Mouse (Mus musculus): ENCODE data around the gene Syngr1. TPM values are rescaled to one million over a fixed set of nuclear protein-coding genes. Genes with fewer than 3 reads are reported as not detected.

The Syngr1 gene
- polyA plus RNA-seq, 1 experiment from 2014 or later = 6.7 TPM

DNA sequence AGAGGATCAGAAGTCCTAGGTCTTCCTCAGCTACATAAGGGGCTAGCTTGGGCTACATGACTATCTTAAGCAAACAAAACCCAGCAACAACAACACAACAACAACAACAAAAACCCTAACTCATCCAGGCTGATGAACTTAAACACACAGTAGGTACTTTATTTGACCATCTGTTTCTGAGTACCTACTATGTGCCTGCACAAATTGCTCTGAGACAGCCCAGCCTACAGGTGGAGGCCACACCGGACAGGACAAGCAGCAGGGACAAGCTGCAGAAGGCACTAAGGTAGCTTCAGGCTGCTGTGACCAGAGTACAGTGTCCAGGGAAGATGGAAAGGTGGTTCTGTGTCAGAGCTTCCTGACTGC lies 17.9 kb upstream of the Syngr1 start:
- WGBS = 78% methylated on average over 1 of the region's 1 CpGs
- no peak overlapping the region for H3K4me3 ChIP-seq
- H3K27ac ChIP-seq = no peak overlapping the region
- no peaks in the 10 kb centered on the region for H3K9me3 ChIP-seq
- peaks cover 45% of the 10 kb centered on the region for H3K4me1 ChIP-seq
- 0 out of 2 replicates have a peak, but pooled peaks cover 3% of the 10 kb centered on the region for H3K27me3 ChIP-seq (ENCODE audit: insufficient read depth, poor library complexity, severe bottlenecking)
- no peak for DNase-seq (ENCODE audit: low spot score)
- H3K36me3 ChIP-seq = peaks cover 19% of the 10 kb centered on the region

GRCm38 (mm10) chr15:80074663-80075373 lies 16.3 kb upstream of the Syngr1 start:
- peaks cover 34% of the 10 kb centered on the region for H3K36me3 ChIP-seq
- H3K27me3 ChIP-seq (ENCODE audit: insufficient read depth, poor library complexity, severe bottlenecking) = 0 out of 2 replicates have a peak, but pooled peaks cover 3% of the 10 kb centered on the region
- no peak for DNase-seq (ENCODE audit: low spot score)
- WGBS = 41% methylated on average over 6 of the region's 6 CpGs
- H3K4me1 ChIP-seq = peaks cover 42% of the 10 kb centered on the region
- H3K4me3 ChIP-seq = no peak overlapping the region
- no peaks in the 10 kb centered on the region for H3K9me3 ChIP-seq
- H3K27ac ChIP-seq = peak overlapping the region; percentile 26; the same call in 1 of the 2 replicates

- H3K36me3 ChIP-seq = peaks cover 40% of the 10 kb centered on the region
- WGBS = 40% methylated on average over 3 of the region's 3 CpGs
- H3K4me3 ChIP-seq = no peak overlapping the region
- H3K27ac ChIP-seq = peak overlapping the region; percentile 26; the same call in 1 of the 2 replicates
- no peak for DNase-seq (ENCODE audit: low spot score)
- 0 out of 2 replicates have a peak, but pooled peaks cover 3% of the 10 kb centered on the region for H3K27me3 ChIP-seq (ENCODE audit: insufficient read depth, poor library complexity, severe bottlenecking)
- peaks cover 37% of the 10 kb centered on the region for H3K4me1 ChIP-seq
- H3K9me3 ChIP-seq = no peaks in the 10 kb centered on the region
Observed at GRCm38 (mm10) chr15:80075374-80075694, 15.8 kb upstream of the Syngr1 start.

GRCm38 (mm10) chr15:80075733-80076337 lies 15.3 kb upstream of the Syngr1 start:
- H3K4me1 ChIP-seq = peaks cover 40% of the 10 kb centered on the region
- peak overlapping the region; percentile 26; the same call in 1 of the 2 replicates for H3K27ac ChIP-seq
- 31% methylated on average over 5 of the region's 5 CpGs for WGBS
- no peak for DNase-seq (ENCODE audit: low spot score)
- 0 out of 2 replicates have a peak, but pooled peaks cover 3% of the 10 kb centered on the region for H3K27me3 ChIP-seq (ENCODE audit: insufficient read depth, poor library complexity, severe bottlenecking)
- peaks cover 45% of the 10 kb centered on the region for H3K36me3 ChIP-seq
- no peaks in the 10 kb centered on the region for H3K9me3 ChIP-seq
- no peak overlapping the region for H3K4me3 ChIP-seq

DNA sequence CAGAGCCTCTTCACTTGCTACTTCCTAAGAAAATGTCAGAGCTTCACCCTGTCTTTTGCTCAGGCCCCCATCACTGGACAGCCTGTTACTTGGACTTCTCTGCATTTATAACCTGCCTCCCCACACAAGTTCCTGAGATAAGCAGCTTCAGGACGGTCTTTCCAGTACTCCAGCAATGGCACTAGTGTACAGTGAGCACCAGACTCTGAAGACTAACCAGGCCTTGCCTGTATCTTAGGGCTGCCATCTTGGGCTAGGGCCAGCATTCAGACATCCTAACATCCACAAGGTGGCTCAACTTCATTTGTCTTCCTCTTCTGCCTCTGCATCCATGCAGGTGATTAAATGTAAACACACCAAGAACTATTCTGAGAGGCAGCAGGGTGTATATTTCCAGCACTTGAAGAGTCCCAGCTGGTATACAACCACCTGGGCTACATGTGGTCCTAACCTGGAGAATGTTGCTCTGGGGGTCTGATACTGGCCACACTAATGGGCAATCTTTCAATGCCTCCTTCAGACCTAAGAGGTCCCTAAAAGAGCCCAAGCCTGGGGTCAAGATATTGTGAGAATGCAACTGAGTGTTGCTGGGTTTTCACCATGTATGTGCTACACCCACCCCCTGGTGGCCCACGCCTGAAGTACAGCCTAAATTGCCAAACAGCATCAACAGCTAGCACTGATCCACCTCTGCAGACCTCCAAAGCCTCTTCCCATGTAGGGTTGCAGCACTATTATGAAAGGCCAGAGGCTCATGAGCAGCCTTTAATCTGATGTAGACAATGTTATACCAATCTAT lies 14.6 kb upstream of the Syngr1 start:
- Histone ChIP-seq H3K27me3 (ENCODE audit: insufficient read depth, poor library complexity, severe bottlenecking) (0 out of 2 replicates have a peak, but pooled peaks cover 3% of the 10 kb centered on the region), H3K36me3 (peaks cover 52% of the 10 kb centered on the region), H3K4me3 (no peak overlapping the region), H3K27ac (peak overlapping the region; percentile 26; the same call in 1 of the 2 replicates), H3K9me3 (no peaks in the 10 kb centered on the region), H3K4me1 (peaks cover 45% of the 10 kb centered on the region)
- peak; percentile 91 for DNase-seq (ENCODE audit: low spot score)
- 5% methylated on average over 2 of the region's 2 CpGs for WGBS

DNA sequence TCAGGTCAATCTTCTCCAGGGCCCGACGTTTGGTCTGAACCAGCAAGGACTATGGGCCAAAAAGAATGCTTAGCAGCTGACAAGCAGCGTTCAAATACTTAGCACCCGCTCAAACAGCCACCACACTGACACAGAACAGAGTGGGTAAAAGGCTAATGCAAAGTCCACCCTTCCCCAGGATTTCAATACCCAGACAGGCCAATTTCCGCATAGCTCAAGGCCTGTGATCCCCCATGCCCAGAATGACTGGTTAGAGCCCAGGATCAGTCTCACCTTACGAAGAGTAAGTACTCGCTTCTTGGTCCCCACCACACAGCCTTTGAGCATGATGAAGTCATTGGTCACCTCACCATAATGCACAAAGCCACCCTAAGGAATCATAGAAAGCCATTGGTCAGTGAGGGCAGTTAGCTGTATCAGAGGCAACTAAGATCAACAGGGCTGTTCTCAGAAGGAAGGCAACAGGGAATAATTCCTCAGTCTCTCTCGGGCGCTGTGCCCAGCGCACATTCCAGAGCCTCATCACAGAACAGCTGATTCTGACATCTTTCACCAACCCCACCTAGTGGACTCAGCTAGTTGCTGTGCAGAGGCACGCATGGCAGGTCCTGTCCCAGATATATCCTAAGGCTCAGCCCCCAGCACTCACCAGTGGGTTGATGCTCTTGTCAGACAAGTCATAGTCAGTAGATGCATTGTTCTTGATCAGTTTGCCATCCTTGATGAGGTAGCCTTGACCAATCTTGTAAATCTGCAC lies 12.9 kb upstream of the Syngr1 start:
- 76% methylated on average over 11 of the region's 11 CpGs for WGBS

GRCm38 (mm10) chr15:80079129-80079668 lies 11.9 kb upstream of the Syngr1 start:
- 88% methylated on average over 5 of the region's 5 CpGs for WGBS
- Histone ChIP-seq H3K4me1 (peaks cover 41% of the 10 kb centered on the region), H3K27me3 (ENCODE audit: insufficient read depth, poor library complexity, severe bottlenecking) (no peaks in the 10 kb centered on the region), H3K4me3 (no peak overlapping the region), H3K9me3 (no peaks in the 10 kb centered on the region), H3K27ac (no peak overlapping the region), H3K36me3 (peaks cover 60% of the 10 kb centered on the region)
- DNase-seq (ENCODE audit: low spot score) = no peak

More for the DNA sequence above, 12.9 kb upstream of the Syngr1 start:
- H3K27me3 ChIP-seq (ENCODE audit: insufficient read depth, poor library complexity, severe bottlenecking) = no peaks in the 10 kb centered on the region
- no peaks in the 10 kb centered on the region for H3K9me3 ChIP-seq
- peaks cover 41% of the 10 kb centered on the region for H3K4me1 ChIP-seq
- H3K4me3 ChIP-seq = no peak overlapping the region
- H3K27ac ChIP-seq = no peak overlapping the region
- peaks cover 60% of the 10 kb centered on the region for H3K36me3 ChIP-seq
- DNase-seq (ENCODE audit: low spot score) = no peak

GRCm38 (mm10) chr15:80079954-80080353 lies 11.2 kb upstream of the Syngr1 start:
- peaks cover 36% of the 10 kb centered on the region for H3K4me1 ChIP-seq
- peak overlapping the region; percentile 81; the same call in 1 of the 2 replicates for H3K4me3 ChIP-seq
- H3K36me3 ChIP-seq = peaks cover 60% of the 10 kb centered on the region
- H3K27ac ChIP-seq = no peak overlapping the region
- no peaks in the 10 kb centered on the region for H3K9me3 ChIP-seq
- no peaks in the 10 kb centered on the region for H3K27me3 ChIP-seq (ENCODE audit: insufficient read depth, poor library complexity, severe bottlenecking)
- DNase-seq (ENCODE audit: low spot score) = no peak
- WGBS = 85% methylated on average over 3 of the region's 3 CpGs

DNA sequence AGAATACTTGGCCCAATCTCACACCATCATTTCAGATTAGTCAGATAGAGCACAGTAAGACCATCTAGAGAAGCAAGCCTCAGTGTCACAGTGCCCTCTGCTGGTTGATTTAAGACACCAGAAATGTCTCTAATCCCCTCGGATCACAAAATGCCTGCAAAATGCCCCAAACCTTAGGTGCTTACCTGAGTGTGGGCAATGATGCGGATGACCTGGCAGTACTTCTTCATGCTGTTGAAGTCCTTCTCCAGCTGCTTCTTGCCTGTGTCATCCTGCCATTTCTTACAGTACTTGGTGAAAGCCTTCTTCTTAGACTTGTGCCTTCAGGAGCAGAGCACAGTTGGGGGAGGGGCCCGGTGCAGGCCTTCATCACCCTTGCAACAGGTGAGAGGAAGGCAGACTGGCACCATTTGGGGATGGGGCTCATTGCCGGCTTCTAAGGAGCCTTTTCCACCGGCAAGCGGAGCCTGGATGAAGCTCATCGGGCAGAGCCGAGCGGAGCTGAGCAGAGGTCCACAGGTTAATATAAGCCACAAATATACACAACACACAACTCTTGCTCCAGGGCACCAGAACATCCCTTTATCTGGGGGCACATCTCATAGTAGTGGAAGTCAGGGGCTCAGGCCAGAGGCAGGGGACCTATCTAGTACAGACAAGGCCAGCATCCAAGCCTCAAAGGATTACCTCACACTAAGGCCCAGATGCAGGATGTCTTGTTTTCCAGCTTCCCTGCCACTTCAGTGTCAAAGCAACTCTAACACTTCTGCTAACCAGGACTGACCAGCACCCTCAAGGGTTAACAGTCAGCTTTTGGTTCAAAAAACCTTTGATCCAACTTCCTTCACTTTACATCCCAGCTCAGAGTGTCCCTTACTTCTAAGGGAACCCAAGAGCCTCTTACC lies 10.2 kb upstream of the Syngr1 start:
- H3K27ac ChIP-seq = peak overlapping the region; percentile 52; the same call in 1 of the 2 replicates
- DNase-seq (ENCODE audit: low spot score) = no peak
- H3K4me1 ChIP-seq = peaks cover 26% of the 10 kb centered on the region
- no peaks in the 10 kb centered on the region for H3K27me3 ChIP-seq (ENCODE audit: insufficient read depth, poor library complexity, severe bottlenecking)
- H3K36me3 ChIP-seq = peaks cover 60% of the 10 kb centered on the region
- WGBS = 72% methylated on average over 9 of the region's 9 CpGs
- no peaks in the 10 kb centered on the region for H3K9me3 ChIP-seq
- H3K4me3 ChIP-seq = peak overlapping the region; percentile 81

GRCm38 (mm10) chr15:80081801-80082546 lies 9.2 kb upstream of the Syngr1 start:
- Histone ChIP-seq H3K9me3 (no peaks in the 10 kb centered on the region), H3K27ac (peak overlapping the region; percentile 95), H3K27me3 (ENCODE audit: insufficient read depth, poor library complexity, severe bottlenecking) (no peaks in the 10 kb centered on the region), H3K4me3 (peak overlapping the region; percentile 81), H3K36me3 (peaks cover 54% of the 10 kb centered on the region), H3K4me1 (peaks cover 19% of the 10 kb centered on the region)
- DNase-seq (ENCODE audit: low spot score) = no peak
- 7% methylated on average over 11 of the region's 11 CpGs for WGBS

Measured in heart, embryonic 10.5 days (tissue).